Mouse (Mus musculus) hindbrain, embryonic 13.5 days (tissue): Measurements from ENCODE around the gene Hesx1. TPM values are rescaled to one million over a fixed set of nuclear protein-coding genes. Genes with fewer than 3 reads are reported as not detected.

Experiments used
- ATAC-seq: fragments of 200-750 bp; cut with Nextera tagmentation; 2 replicates; pipeline ENCODE4 v1.8.0; 2017; ENCODE audit warnings: moderate TSS enrichment; ENCODE audit not compliant: low FRiP score
- H3K27ac ChIP-seq: fragments of 300-500 bp; sonication (generic); 2 replicates; pipeline ENCODE4 v1.5.1; 2015; ENCODE audit warnings: inconsistent platforms, mild to moderate bottlenecking, moderate library complexity
- H3K27me3 ChIP-seq: fragments of 300-500 bp; sonication (generic); 2 replicates; pipeline ENCODE4 v1.6.1; 2015; ENCODE audit warnings: mild to moderate bottlenecking, inconsistent platforms
- H3K36me3 ChIP-seq: fragments of 300-500 bp; sonication (generic); 2 replicates; pipeline ENCODE4 v1.6.1; 2015; ENCODE audit warnings: mild to moderate bottlenecking, inconsistent platforms
- H3K4me1 ChIP-seq: fragments of 300-500 bp; sonication (generic); replicated peaks from 2 replicates; pipeline ENCODE4 v1.6.1; 2015; ENCODE audit warnings: inconsistent platforms
- H3K4me2 ChIP-seq: fragments of 300-500 bp; sonication (generic); 2 replicates; pipeline ENCODE4 v1.6.1; 2015; ENCODE audit warnings: inconsistent platforms, mild to moderate bottlenecking, moderate library complexity
- H3K4me3 ChIP-seq: fragments of 300-500 bp; sonication (generic); 2 replicates; pipeline ENCODE4 v1.5.1; 2015; ENCODE audit warnings: mild to moderate bottlenecking, inconsistent platforms
- H3K9ac ChIP-seq: fragments of 300-500 bp; sonication (generic); 2 replicates; pipeline ENCODE4 v1.6.1; 2015; ENCODE audit warnings: mild to moderate bottlenecking, inconsistent platforms
- H3K9me3 ChIP-seq: fragments of 300-500 bp; sonication (generic); 2 replicates; pipeline ENCODE4 v1.6.1; 2016; ENCODE audit warnings: inconsistent platforms
- WGBS: fragments of 180-500 bp; shearing (Covaris S2); methylation state at CpG from one replicate; pipeline ENCODE4 v1.1.7; 2015; 5-methylcytosine and 5-hydroxymethylcytosine counted together
- polyA plus RNA-seq: library from polyadenylated mRNA; unstranded; fragments of >200 nt; fragmentation: Nextera tagmentation; extraction: Ambion mirVana; gene quantifications from 2 replicates; pipeline ENCODE4 v1.2.1, GENCODE M21; 2015

Gene Hesx1
- polyA plus RNA-seq, 1 experiment from 2014 or later = not detected

- ATAC-seq = no peak
- 0 out of 2 replicates have a peak overlapping the region, but pooled peaks have one; percentile 11 for H3K4me2 ChIP-seq
- H3K4me3 ChIP-seq = no peak overlapping the region
- H3K27me3 ChIP-seq = peaks cover 39% of the 10 kb centered on the region
- peak overlapping the region; percentile 35; the same call in 1 of the 2 replicates for H3K27ac ChIP-seq
- H3K4me1 ChIP-seq = peaks cover 46% of the 10 kb centered on the region
- H3K9ac ChIP-seq = no peak overlapping the region
- H3K9me3 ChIP-seq = no peaks in the 10 kb centered on the region
- no peaks in the 10 kb centered on the region for H3K36me3 ChIP-seq
- WGBS = 4% methylated on average over 11 of the region's 11 CpGs
Observed at GRCm38 (mm10) chr14:27044221-27044966, 50.2 kb downstream of the Hesx1 start.

- Histone ChIP-seq H3K4me2 (0 out of 2 replicates have a peak overlapping the region, but pooled peaks have one; percentile 11), H3K27ac (peak overlapping the region; percentile 35; the same call in 1 of the 2 replicates), H3K36me3 (no peaks in the 10 kb centered on the region), H3K4me1 (peaks cover 45% of the 10 kb centered on the region), H3K9ac (no peak overlapping the region), H3K9me3 (no peaks in the 10 kb centered on the region), H3K27me3 (peaks cover 33% of the 10 kb centered on the region), H3K4me3 (no peak overlapping the region)
- ATAC-seq = no peak
- WGBS = 6% methylated on average over 2 of the region's 2 CpGs
Observed at GRCm38 (mm10) chr14:27044967-27045361, 50.7 kb downstream of the Hesx1 start.

- Histone ChIP-seq H3K9ac (no peak overlapping the region), H3K4me1 (peaks cover 66% of the 10 kb centered on the region), H3K27me3 (0 out of 2 replicates have a peak, but pooled peaks cover 2% of the 10 kb centered on the region), H3K27ac (no peak overlapping the region), H3K9me3 (no peaks in the 10 kb centered on the region), H3K4me3 (no peak overlapping the region), H3K36me3 (no peaks in the 10 kb centered on the region), H3K4me2 (no peak overlapping the region)
- 29% methylated on average over 8 of the region's 8 CpGs for WGBS
- no peak for ATAC-seq
Observed at GRCm38 (mm10) chr14:27048231-27048956, 54.2 kb downstream of the Hesx1 start.

GRCm38 (mm10) chr14:27050043-27050442, 55.8 kb downstream of the Hesx1 start:
- peaks cover 50% of the 10 kb centered on the region for H3K4me1 ChIP-seq
- no peaks in the 10 kb centered on the region for H3K9me3 ChIP-seq
- no peak overlapping the region for H3K4me2 ChIP-seq
- 12% methylated on average over 9 of the region's 9 CpGs for WGBS
- no peaks in the 10 kb centered on the region for H3K36me3 ChIP-seq
- H3K27ac ChIP-seq = peak overlapping the region; percentile 76; the same call in 1 of the 2 replicates
- H3K4me3 ChIP-seq = no peak overlapping the region
- peak; percentile 39; the same call in 1 of the 2 replicates for ATAC-seq
- no peak overlapping the region for H3K9ac ChIP-seq
- H3K27me3 ChIP-seq = 0 out of 2 replicates have a peak, but pooled peaks cover 2% of the 10 kb centered on the region

- ATAC-seq = peak; percentile 87
- Histone ChIP-seq H3K4me1 (peaks cover 48% of the 10 kb centered on the region), H3K4me2 (peak overlapping the region; percentile 16), H3K36me3 (no peaks in the 10 kb centered on the region), H3K4me3 (no peak overlapping the region), H3K27me3 (no peaks in the 10 kb centered on the region), H3K9me3 (no peaks in the 10 kb centered on the region), H3K9ac (no peak overlapping the region), H3K27ac (peak overlapping the region; percentile 76)
- WGBS = 9% methylated on average over 18 of the region's 18 CpGs
Observed at GRCm38 (mm10) chr14:27050560-27051510, 56.6 kb downstream of the Hesx1 start.

- no peaks in the 10 kb centered on the region for H3K9me3 ChIP-seq
- no peak for ATAC-seq
- no peak overlapping the region for H3K4me3 ChIP-seq
- no peaks in the 10 kb centered on the region for H3K27me3 ChIP-seq
- H3K4me2 ChIP-seq = peak overlapping the region; percentile 16; the same call in 1 of the 2 replicates
- 27% methylated on average over 5 of the region's 5 CpGs for WGBS
- peak overlapping the region; percentile 76 for H3K27ac ChIP-seq
- no peak overlapping the region for H3K9ac ChIP-seq
- H3K4me1 ChIP-seq = peaks cover 43% of the 10 kb centered on the region
- H3K36me3 ChIP-seq = no peaks in the 10 kb centered on the region
Observed at GRCm38 (mm10) chr14:27051511-27051895, 57.3 kb downstream of the Hesx1 start.

Other genes starting within 250 kb of the Hesx1 start
- 0.22 TPM in 1 of 2 replicates, not detected in the other for gene Asb14, start 99.9 kb upstream of the Hesx1 start, polyA plus RNA-seq
- gene Appl1, start 23.2 kb upstream of the Hesx1 start, polyA plus RNA-seq = 69.3 and 69.8 TPM in 2 replicates
- gene Il17rd, start 44.5 kb downstream of the Hesx1 start, polyA plus RNA-seq = 2.8 and 3.4 TPM in 2 replicates
- gene Arhgef3, start 120.5 kb downstream of the Hesx1 start, polyA plus RNA-seq = 6.1 and 6.2 TPM in 2 replicates